9 mouse cellular contexts compared by ENCODE assay signal in the genomic region with DNA sequence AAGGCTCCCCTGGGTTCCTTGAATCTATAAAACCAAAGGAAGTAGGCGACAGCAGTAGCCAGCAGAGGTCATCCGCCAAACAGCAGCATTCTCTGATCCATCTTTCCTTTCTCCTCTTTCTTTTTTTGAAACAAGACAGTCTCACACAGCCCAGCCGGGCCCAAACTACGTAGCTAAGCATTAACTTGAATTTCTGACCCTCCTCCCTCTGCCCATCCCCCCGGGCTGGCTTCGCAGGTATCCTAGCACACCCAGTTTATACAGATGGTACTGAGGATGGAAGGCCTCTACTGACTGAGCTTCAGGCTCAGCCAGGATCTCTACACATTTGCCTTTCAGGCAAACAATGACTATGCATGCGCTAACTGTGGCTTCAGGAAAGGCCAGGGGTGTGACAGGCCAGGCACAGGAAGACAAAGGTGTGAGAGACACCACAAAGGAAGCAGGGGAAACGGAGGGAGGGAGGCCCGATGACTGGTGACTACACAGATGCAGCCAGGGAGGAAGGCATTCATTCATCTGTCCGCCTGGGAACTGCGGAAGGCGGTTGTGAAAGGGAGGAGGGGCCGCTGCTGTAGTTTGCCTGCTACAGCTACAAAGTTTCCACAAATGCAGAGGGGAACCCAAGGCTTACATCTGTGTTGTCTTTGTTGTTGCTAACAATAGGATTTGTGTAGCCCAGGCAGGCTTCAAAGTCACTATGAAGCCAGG. TPM values are rescaled to one million over a fixed set of nuclear protein-coding genes. Genes with fewer than 3 reads are reported as not detected.
A peak's percentile ranks its signal among the peaks of the same experiment; 100 is the strongest.
DNase-seq lines count a peak whose midpoint lies in the region; ATAC-seq and TF ChIP-seq lines count a peak whose summit lies in the region.
"Had no signal": no experiment of that assay in that cellular context is flagged by ENCODE, and none has a peak within 500 bp of the region (broad histone marks: within the 10 kb centered on the region; RNA-seq: fewer than 3 reads in every experiment).

No protein-coding gene starts in this region.

- no peak overlapping the region for H3K4me2 ChIP-seq in embryonic facial prominence, embryonic 12.5 days (replicated peaks)
- H3K4me2 ChIP-seq in hindbrain, embryonic 16.5 days (ENCODE audit: low read length): no peak overlapping the region; the same call in 1 of the 2 replicates
- H3K4me2 ChIP-seq in lung, postnatal 0 days (replicated peaks; ENCODE audit: low read depth, low read length): no peak overlapping the region

- no peak overlapping the region for H3K4me3 ChIP-seq in gastrocnemius, adult 2 months
- H3K4me3 ChIP-seq in embryonic facial prominence, embryonic 12.5 days: no peak overlapping the region
- H3K4me3 ChIP-seq in hindbrain, embryonic 16.5 days (ENCODE audit: low read length): no peak overlapping the region
- H3K4me3 ChIP-seq in lung, postnatal 0 days (ENCODE audit: low read depth, low read length): no peak overlapping the region

- H3K27me3 ChIP-seq in embryonic facial prominence, embryonic 12.5 days: no peaks in the 10 kb centered on the region
- no peaks in the 10 kb centered on the region for H3K27me3 ChIP-seq in hindbrain, embryonic 16.5 days (replicated peaks; ENCODE audit: control insufficient read depth, insufficient read depth, low read length)
- H3K27me3 ChIP-seq in lung, postnatal 0 days (replicated peaks; ENCODE audit: insufficient read depth, low read length): no peaks in the 10 kb centered on the region

- WGBS in embryonic facial prominence, embryonic 12.5 days: 49% methylated on average over 13 of the region's 13 CpGs
- 18% methylated on average over 13 of the region's 13 CpGs for WGBS in hindbrain, embryonic 16.5 days
- WGBS in lung, postnatal 0 days: 32% methylated on average over 13 of the region's 13 CpGs

- intact Hi-C loops in gastrocnemius, adult 2 months (cut with DNase I): loop anchor here (1.0 kb wide), 1 partner anchor 51 kb away; no protein-coding TSS in a partner anchor

- no peak for ATAC-seq in embryonic facial prominence, embryonic 12.5 days (ENCODE audit: insufficient number of reproducible peaks, insufficient read depth, low FRiP score, low TSS enrichment)
- no peak for ATAC-seq in hindbrain, embryonic 16.5 days
- ATAC-seq in lung, postnatal 0 days: peak; percentile 76
- ATAC-seq in frontal cortex, adult (ENCODE audit: low TSS enrichment): no peak

- no peak for DNase-seq in gastrocnemius, adult 2 months
- no peak for DNase-seq in gastrocnemius, postnatal 4 days (ENCODE audit: low spot score in 2 of 2)
- peak; percentile 67 for DNase-seq in lung, postnatal 0 days (ENCODE audit: low spot score)
- DNase-seq in thymus, postnatal 4 days: peak; percentile 45
- no peak for DNase-seq in cerebellum, postnatal 25 days

- no peaks in the 10 kb centered on the region for H3K9me3 ChIP-seq in embryonic facial prominence, embryonic 12.5 days
- H3K9me3 ChIP-seq in hindbrain, embryonic 16.5 days (ENCODE audit: control insufficient read depth, low read length): no peaks in the 10 kb centered on the region
- H3K9me3 ChIP-seq in lung, postnatal 0 days (ENCODE audit: low read length): no peaks in the 10 kb centered on the region
- H3K9me3 ChIP-seq: G1E had no signal

- no peak for TF ChIP-seq CTCF in gastrocnemius, adult 2 months (IDR thresholded peaks at IDR 0.05)
- TF ChIP-seq CTCF in lung, postnatal 0 days (IDR thresholded peaks at IDR 0.05): no peak

- H3K4me1 ChIP-seq in embryonic facial prominence, embryonic 12.5 days: peaks cover 14% of the 10 kb centered on the region
- H3K4me1 ChIP-seq in hindbrain, embryonic 16.5 days (ENCODE audit: control insufficient read depth, insufficient read depth, low read depth, low read length): peaks cover 25% of the 10 kb centered on the region
- H3K4me1 ChIP-seq in lung, postnatal 0 days (ENCODE audit: insufficient read depth, low read depth, low read length): no peaks in the 10 kb centered on the region

- peak overlapping the region; percentile 15; the same call in 1 of the 2 replicates for H3K9ac ChIP-seq in embryonic facial prominence, embryonic 12.5 days
- H3K9ac ChIP-seq in hindbrain, embryonic 16.5 days (ENCODE audit: low read depth, low read length): peak overlapping the region; percentile 39
- H3K9ac ChIP-seq in lung, postnatal 0 days (replicated peaks; ENCODE audit: low read depth): no peak overlapping the region

- 0 out of 2 replicates have a peak overlapping the region, but pooled peaks have one; percentile 5 for H3K27ac ChIP-seq in gastrocnemius, adult 2 months
- peak overlapping the region; percentile 51 for H3K27ac ChIP-seq in embryonic facial prominence, embryonic 12.5 days
- H3K27ac ChIP-seq in hindbrain, embryonic 16.5 days (ENCODE audit: low read depth, low read length): peak overlapping the region; percentile 3
- no peak overlapping the region for H3K27ac ChIP-seq in lung, postnatal 0 days (ENCODE audit: low read length)

- H3K36me3 ChIP-seq in embryonic facial prominence, embryonic 12.5 days: peaks cover 53% of the 10 kb centered on the region
- peaks cover 19% of the 10 kb centered on the region for H3K36me3 ChIP-seq in hindbrain, embryonic 16.5 days (ENCODE audit: control insufficient read depth, insufficient read depth, low read length)
- H3K36me3 ChIP-seq in lung, postnatal 0 days (ENCODE audit: insufficient read depth, low read length): peaks cover 6% of the 10 kb centered on the region; the same call in 1 of the 2 replicates

- TF ChIP-seq EP300 in lung, postnatal 0 days (IDR thresholded peaks at IDR 0.05): peak; percentile 80

RNA-seq across cellular contexts. Expression of a gene that starts 14.3 kb away (rescaled TPM):
- total RNA-seq in gastrocnemius, adult 2 months (2021): 1 to 10 TPM; 5.8 to 6.2 TPM
- 1 to 10 TPM; 9.7 to 9.8 TPM for total RNA-seq in gastrocnemius, postnatal 4 days (2021)
- polyA plus RNA-seq in embryonic facial prominence, embryonic 12.5 days (2016; fragmentation: Nextera tagmentation; extraction: Ambion mirVana): 14.6 and 16.5 TPM in 2 replicates
- 29.7 and 32.9 TPM in 2 replicates for polyA plus RNA-seq in hindbrain, embryonic 16.5 days (2015; fragmentation: Nextera tagmentation; extraction: Ambion mirVana)
- 6.3 and 7.9 TPM in 2 replicates for polyA plus RNA-seq in lung, postnatal 0 days (2015; fragmentation: Nextera tagmentation; extraction: Ambion mirVana)

RNA-seq across cellular contexts. Expression of a gene that starts 25.6 kb away (rescaled TPM):
- total RNA-seq in gastrocnemius, adult 2 months (2021): 100 to 1,000 TPM; 365 to 571 TPM
- 1,000 to 10,000 TPM; 2,802 to 2,810 TPM for total RNA-seq in gastrocnemius, postnatal 4 days (2021)
- polyA plus RNA-seq in embryonic facial prominence, embryonic 12.5 days (2016; fragmentation: Nextera tagmentation; extraction: Ambion mirVana): 13,963 and 14,730 TPM in 2 replicates
- polyA plus RNA-seq in hindbrain, embryonic 16.5 days (2015; fragmentation: Nextera tagmentation; extraction: Ambion mirVana): 11,512 and 13,219 TPM in 2 replicates
- 18,716 and 19,008 TPM in 2 replicates for polyA plus RNA-seq in lung, postnatal 0 days (2015; fragmentation: Nextera tagmentation; extraction: Ambion mirVana)

Comparison
In these comparisons a context has a peak if more than half of its experiments do, and no peak if none do; other contexts are left out.
1. DNase-seq: peak in lung, postnatal 0 days (single experiment) and thymus, postnatal 4 days (single experiment); none in gastrocnemius, adult 2 months (single experiment), gastrocnemius, postnatal 4 days (0 of 2) and cerebellum, postnatal 25 days (0 of 2).